Mouse (Mus musculus): ENCODE data around the gene Gcgr. TPM values are rescaled to one million over a fixed set of nuclear protein-coding genes. Genes with fewer than 3 reads are reported as not detected.

The Gcgr gene
- polyA plus RNA-seq, 1 experiment: 0.07 TPM

GRCm38 (mm10) chr11:120490291-120491046, 40.0 kb upstream of the Gcgr start:
- Histone ChIP-seq H3K36me3 (ENCODE audit: control insufficient read depth, insufficient read depth, low read length) (no peaks in the 10 kb centered on the region; the same call in 1 of the 2 replicates), H3K27ac (ENCODE audit: control insufficient read depth, insufficient read depth, low read depth, low read length) (no peak overlapping the region), H3K4me1 (ENCODE audit: control insufficient read depth, insufficient read depth, low read length) (peaks cover 12% of the 10 kb centered on the region), H3K27me3 (ENCODE audit: control insufficient read depth, insufficient read depth, low read length) (no peaks in the 10 kb centered on the region), H3K4me3 (ENCODE audit: control insufficient read depth, low read depth, low read length) (no peak overlapping the region)
- TF ChIP-seq POLR2A (IDR thresholded peaks at IDR 0.05; ENCODE audit: control insufficient read depth, low read depth, low read length): no peak
- no peak for TF ChIP-seq CTCF (IDR thresholded peaks at IDR 0.05; ENCODE audit: control insufficient read depth, insufficient read depth, insufficient replicate concordance, low read depth, low read length)

- Histone ChIP-seq H3K27ac (ENCODE audit: control insufficient read depth, insufficient read depth, low read depth, low read length) (peak within 1 kb of the TSS; percentile 59; the same call in 1 of the 2 replicates), H3K36me3 (ENCODE audit: control insufficient read depth, insufficient read depth, low read length) (no peaks in the 10 kb centered on the region; the same call in 1 of the 2 replicates), H3K4me3 (ENCODE audit: control insufficient read depth, low read depth, low read length) (peak within 1 kb of the TSS; percentile 96), H3K27me3 (ENCODE audit: control insufficient read depth, insufficient read depth, low read length) (no peaks in the 10 kb centered on the region), H3K4me1 (ENCODE audit: control insufficient read depth, insufficient read depth, low read length) (peaks cover 11% of the 10 kb centered on the region)
- TF ChIP-seq POLR2A (IDR thresholded peaks at IDR 0.05; ENCODE audit: control insufficient read depth, low read depth, low read length) (0 out of 2 replicates have a peak, but pooled peaks have one; percentile 14), CTCF (IDR thresholded peaks at IDR 0.05; ENCODE audit: control insufficient read depth, insufficient read depth, insufficient replicate concordance, low read depth, low read length) (no peak; the same call in 1 of the 2 replicates)
Measured at GRCm38 (mm10) chr11:120491317-120492023, 39.0 kb upstream of the Gcgr start, which contains the start of gene Slc25a10. Slc25a10 (plus strand) TSS chr11:120491840.

- no peak for TF ChIP-seq CTCF (IDR thresholded peaks at IDR 0.05; ENCODE audit: control insufficient read depth, insufficient read depth, insufficient replicate concordance, low read depth, low read length)
- no peak for TF ChIP-seq POLR2A (IDR thresholded peaks at IDR 0.05; ENCODE audit: control insufficient read depth, low read depth, low read length)
- Histone ChIP-seq H3K27ac (ENCODE audit: control insufficient read depth, insufficient read depth, low read depth, low read length) (peak overlapping the region; percentile 59; the same call in 1 of the 2 replicates), H3K4me1 (ENCODE audit: control insufficient read depth, insufficient read depth, low read length) (peaks cover 11% of the 10 kb centered on the region), H3K27me3 (ENCODE audit: control insufficient read depth, insufficient read depth, low read length) (no peaks in the 10 kb centered on the region), H3K4me3 (ENCODE audit: control insufficient read depth, low read depth, low read length) (peak overlapping the region; percentile 96), H3K36me3 (ENCODE audit: control insufficient read depth, insufficient read depth, low read length) (no peaks in the 10 kb centered on the region; the same call in 1 of the 2 replicates)
Measured at GRCm38 (mm10) chr11:120492024-120492877, 38.2 kb upstream of the Gcgr start.

GRCm38 (mm10) chr11:120492878-120493203, 37.7 kb upstream of the Gcgr start:
- Histone ChIP-seq H3K4me1 (ENCODE audit: control insufficient read depth, insufficient read depth, low read length) (peaks cover 11% of the 10 kb centered on the region), H3K36me3 (ENCODE audit: control insufficient read depth, insufficient read depth, low read length) (no peaks in the 10 kb centered on the region; the same call in 1 of the 2 replicates), H3K27ac (ENCODE audit: control insufficient read depth, insufficient read depth, low read depth, low read length) (no peak overlapping the region), H3K27me3 (ENCODE audit: control insufficient read depth, insufficient read depth, low read length) (no peaks in the 10 kb centered on the region), H3K4me3 (ENCODE audit: control insufficient read depth, low read depth, low read length) (no peak overlapping the region)
- TF ChIP-seq POLR2A (IDR thresholded peaks at IDR 0.05; ENCODE audit: control insufficient read depth, low read depth, low read length) (no peak), CTCF (IDR thresholded peaks at IDR 0.05; ENCODE audit: control insufficient read depth, insufficient read depth, insufficient replicate concordance, low read depth, low read length) (no peak)

- Histone ChIP-seq H3K36me3 (ENCODE audit: control insufficient read depth, insufficient read depth, low read length) (no peaks in the 10 kb centered on the region; the same call in 1 of the 2 replicates), H3K4me3 (ENCODE audit: control insufficient read depth, low read depth, low read length) (no peak overlapping the region), H3K4me1 (ENCODE audit: control insufficient read depth, insufficient read depth, low read length) (peaks cover 11% of the 10 kb centered on the region), H3K27ac (ENCODE audit: control insufficient read depth, insufficient read depth, low read depth, low read length) (no peak overlapping the region), H3K27me3 (ENCODE audit: control insufficient read depth, insufficient read depth, low read length) (no peaks in the 10 kb centered on the region)
- no peak for TF ChIP-seq POLR2A (IDR thresholded peaks at IDR 0.05; ENCODE audit: control insufficient read depth, low read depth, low read length)
- TF ChIP-seq CTCF (IDR thresholded peaks at IDR 0.05; ENCODE audit: control insufficient read depth, insufficient read depth, insufficient replicate concordance, low read depth, low read length): no peak
Measured at GRCm38 (mm10) chr11:120493351-120493750, 37.1 kb upstream of the Gcgr start.

GRCm38 (mm10) chr11:120493911-120494310, 36.6 kb upstream of the Gcgr start:
- TF ChIP-seq CTCF (IDR thresholded peaks at IDR 0.05; ENCODE audit: control insufficient read depth, insufficient read depth, insufficient replicate concordance, low read depth, low read length): no peak
- TF ChIP-seq POLR2A (IDR thresholded peaks at IDR 0.05; ENCODE audit: control insufficient read depth, low read depth, low read length): no peak
- Histone ChIP-seq H3K27me3 (ENCODE audit: control insufficient read depth, insufficient read depth, low read length) (no peaks in the 10 kb centered on the region), H3K4me3 (ENCODE audit: control insufficient read depth, low read depth, low read length) (no peak overlapping the region), H3K27ac (ENCODE audit: control insufficient read depth, insufficient read depth, low read depth, low read length) (no peak overlapping the region), H3K36me3 (ENCODE audit: control insufficient read depth, insufficient read depth, low read length) (no peaks in the 10 kb centered on the region; the same call in 1 of the 2 replicates), H3K4me1 (ENCODE audit: control insufficient read depth, insufficient read depth, low read length) (peaks cover 11% of the 10 kb centered on the region)
